Mouse (Mus musculus) CH12.LX (cell line): ENCODE results near the gene Nhlrc4.

Source experiments
- MEF2A ChIP-seq: IDR thresholded peaks from 2 replicates; pipeline ENCODE4 v1.6.1; 2014; ENCODE audit warnings: low read depth, mild to moderate bottlenecking, inconsistent platforms, low read length, improper control_type of control experiment, borderline replicate concordance
- MXI1 ChIP-seq: IDR thresholded peaks from 2 replicates; pipeline ENCODE4 v1.6.1; 2011; ENCODE audit warnings: mild to moderate bottlenecking, low read depth, low read length, improper control_type of control experiment
- POLR2A ChIP-seq: IDR thresholded peaks from 2 replicates; pipeline ENCODE4 v1.6.1; 2011; ENCODE audit warnings: low read depth, mild to moderate bottlenecking, improper control_type of control experiment, low read length
- USF2 ChIP-seq: conservative IDR thresholded peaks from 2 replicates; pipeline ENCODE4 v1.6.1; 2011; ENCODE audit warnings: low read depth, low read length, improper control_type of control experiment

GRCm38 (mm10) chr17:25945517-25946155 lies 875 bp upstream of the Nhlrc4 start:
- TF ChIP-seq MEF2A (no peak), POLR2A (no peak), USF2 (no peak), MXI1 (no peak)
